Mouse (Mus musculus) heart, postnatal 14 days (tissue): ENCODE data around the gene Ibsp. TPM values are rescaled to one million over a fixed set of nuclear protein-coding genes. Genes with fewer than 3 reads are reported as not detected.
A peak's percentile ranks its signal among the peaks of the same experiment; 100 is the strongest.

ENCODE experiments used
- DNase-seq, 2 experiments: peaks; one replicate each; pipeline ENCODE4 v3.0.0; 2021 to 2022
- intact Hi-C: fragments of 180-260 bp; cut with DNase I; formaldehyde crosslinking; loops from one replicate; pipeline ENCODE4 v1.15.1; 2025
- long read RNA-seq, 2 experiments: library from polyadenylated mRNA; stranded (forward); transcript quantifications; one replicate each; pipeline ENCODE4 v2.0.0; 2021
- total RNA-seq, 2 experiments: library from RNA; stranded (reverse); gene quantifications; 2 replicates each; pipeline ENCODE4 v1.2.3; 2021

Gene Ibsp
- total RNA-seq, result not detected
- long read RNA-seq, experiment 1, result 0 reads
- long read RNA-seq, experiment 2, result 0 reads

DNA sequence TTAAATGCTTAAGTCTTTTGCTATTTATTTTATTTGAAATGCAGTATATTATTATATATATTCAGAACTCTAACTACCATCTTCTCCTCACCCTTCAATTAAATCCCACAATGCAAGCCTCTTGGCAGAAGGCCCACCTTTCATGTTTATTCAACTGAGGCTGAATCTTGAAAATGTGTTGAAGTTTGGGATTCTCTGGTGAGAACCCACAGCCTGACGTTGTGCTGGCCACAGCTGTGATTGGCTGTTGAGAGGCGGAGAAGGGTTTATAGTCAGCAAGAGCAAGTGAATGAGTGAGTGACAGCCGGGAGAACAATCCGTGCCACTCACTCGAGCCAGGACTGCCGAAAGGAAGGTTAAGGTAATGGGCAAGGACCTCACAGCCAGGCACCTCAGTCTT is at the start of gene Ibsp:
Ibsp (plus strand) TSS at position 178 of the 400 bp plus-strand sequence.
- intact Hi-C loops, result no loop called here

DNA sequence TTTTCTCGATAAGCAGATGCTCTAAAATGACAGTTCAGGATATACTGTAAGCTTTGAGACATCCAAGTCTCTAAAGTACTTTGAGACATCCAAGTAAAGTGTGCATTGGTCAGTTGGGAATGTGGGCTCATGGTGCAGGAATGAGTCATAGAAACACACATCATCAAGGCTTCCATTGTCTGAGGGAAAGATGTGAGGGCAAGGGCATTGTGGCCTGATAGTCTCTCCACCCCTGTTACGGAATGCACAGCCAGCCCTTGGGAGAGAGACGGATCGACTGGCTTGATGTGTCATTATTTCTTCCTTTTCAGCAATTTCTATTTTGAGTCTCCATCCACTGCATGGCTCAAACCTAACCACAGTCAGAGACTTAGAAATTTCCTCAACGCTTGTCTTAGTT is 47.2 kb upstream of the Ibsp start:
- DNase-seq, result no peak
- intact Hi-C loops, result no loop called here

More for the DNA sequence above, at the start of gene Ibsp:
- DNase-seq, result no peak

DNA sequence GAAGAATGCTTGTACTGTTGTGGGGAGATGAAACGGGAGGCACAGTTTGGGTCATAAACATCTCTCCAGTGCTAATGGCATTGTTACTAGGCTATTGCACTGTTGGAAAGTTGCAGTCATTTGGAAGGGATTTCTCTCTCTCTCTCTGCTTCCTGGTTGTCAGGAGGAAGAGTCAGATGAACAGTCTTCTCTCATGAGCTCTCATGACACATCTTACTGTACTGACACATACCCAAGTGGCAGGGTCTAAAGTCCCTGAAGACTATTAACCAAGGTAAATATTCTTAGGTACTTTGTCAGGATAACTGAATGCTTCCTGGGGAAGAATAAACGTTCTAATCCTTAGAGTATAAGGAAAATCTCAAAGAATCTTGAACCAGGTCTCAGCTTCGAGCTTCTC is 42.4 kb upstream of the Ibsp start:
- no peak for DNase-seq
- intact Hi-C loops, result no loop called here

DNA sequence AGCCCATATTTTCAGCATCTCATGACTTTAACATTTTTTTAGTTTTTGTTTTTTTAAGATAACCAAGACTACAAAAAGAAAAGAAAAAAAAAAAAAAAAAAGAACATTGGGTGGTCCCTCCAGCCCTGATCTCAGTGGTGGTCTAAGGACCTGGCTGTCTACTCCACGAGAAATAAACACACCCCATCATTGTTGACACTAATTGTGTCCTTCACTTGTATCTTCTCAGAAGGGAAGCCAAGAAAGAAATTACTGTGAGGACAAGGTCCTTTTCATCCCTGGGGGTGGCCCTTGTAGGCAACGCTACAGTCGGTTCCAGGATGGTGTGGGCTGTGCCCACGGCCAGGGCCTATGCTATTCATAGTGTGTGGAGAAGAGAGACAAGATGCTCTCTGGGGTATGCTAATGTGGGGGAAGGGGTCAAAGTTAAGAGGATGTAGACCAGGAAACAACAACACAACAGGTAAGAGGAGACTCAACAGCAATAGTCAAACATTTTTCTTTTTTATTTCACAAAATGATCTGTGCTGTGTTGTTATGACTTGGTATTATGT is 37.0 kb upstream of the Ibsp start:
- no peak for DNase-seq
- intact Hi-C loops, result no loop called here

DNA sequence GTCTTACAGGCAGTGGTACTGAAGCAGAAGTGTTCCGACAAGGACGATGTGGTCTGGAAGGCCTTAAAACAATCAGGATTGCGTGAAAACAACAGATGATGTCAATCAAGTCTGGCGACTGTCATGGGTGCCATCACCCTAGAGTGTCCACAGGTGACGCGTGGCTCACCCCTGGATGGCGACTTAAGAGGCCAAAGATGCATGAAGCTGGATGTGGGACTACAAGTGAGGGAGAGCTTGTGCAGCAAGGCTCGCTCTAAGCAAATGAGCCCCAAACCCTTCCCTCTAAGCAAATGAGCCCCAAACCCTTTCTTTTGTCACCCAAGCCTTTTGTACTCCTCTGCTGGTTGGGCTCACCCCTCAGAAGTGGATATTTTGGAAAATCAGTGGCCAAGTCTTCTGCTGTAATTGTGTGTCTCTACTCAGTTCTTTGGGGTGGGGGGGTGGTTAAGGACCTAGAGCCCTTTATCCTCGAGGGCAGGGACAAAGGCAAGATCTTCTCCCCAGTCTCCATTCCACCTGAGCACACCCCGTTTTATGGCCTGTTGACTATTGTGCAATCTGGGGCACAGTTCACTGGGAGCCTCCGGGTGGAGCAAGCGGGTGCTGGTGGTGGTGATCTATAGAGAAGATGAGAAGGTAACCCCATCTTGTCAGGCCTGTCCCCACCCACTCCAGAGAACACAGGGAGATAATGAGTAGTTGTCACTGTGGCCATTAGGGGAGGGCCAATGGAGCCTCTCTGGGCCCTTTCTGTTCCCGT is 35.8 kb upstream of the Ibsp start:
- DNase-seq, result no peak
- intact Hi-C loops, result no loop called here

DNA sequence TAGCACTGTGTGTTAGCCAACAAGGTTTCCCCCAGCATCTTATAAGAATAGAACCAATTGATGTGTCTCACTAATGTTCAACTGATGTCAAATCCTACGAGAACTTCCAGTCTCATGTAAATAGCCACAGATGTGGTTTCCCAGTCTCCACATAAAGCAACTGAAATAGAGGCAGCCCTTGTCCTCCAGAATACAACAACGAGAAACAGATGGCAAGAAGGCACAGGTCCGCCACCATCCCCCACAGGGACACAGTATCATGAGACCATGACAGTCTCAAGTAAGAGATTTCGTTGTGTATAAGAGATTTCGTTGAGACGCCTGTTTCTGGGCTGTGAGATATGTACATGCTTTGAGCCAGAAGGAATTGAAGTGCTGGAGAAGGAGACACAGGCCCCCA is 4.8 kb upstream of the Ibsp start:
- intact Hi-C loops, result no loop called here

DNA sequence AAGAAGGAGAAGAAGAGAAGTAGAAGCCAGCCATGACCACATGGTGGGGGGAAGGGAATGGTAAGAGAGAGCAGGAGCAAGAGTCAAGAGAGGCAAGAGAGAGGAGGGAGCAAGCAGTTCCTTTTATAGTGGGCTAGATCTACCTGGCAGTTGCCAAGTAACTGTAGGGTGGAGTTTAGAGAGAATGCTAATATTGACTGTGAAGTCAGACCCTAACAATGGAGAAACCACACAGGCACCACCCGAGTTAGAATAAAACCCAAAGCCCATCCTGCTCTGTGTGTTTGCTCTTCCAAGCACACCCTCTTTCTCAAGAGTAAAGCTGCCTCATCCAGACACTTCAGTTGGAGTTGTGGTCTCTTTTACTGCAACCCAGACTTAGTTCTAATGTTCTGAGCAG is 15.1 kb downstream of the Ibsp start:
- intact Hi-C loops, result no loop called here
- no peak for DNase-seq

More for the DNA sequence above, 4.8 kb upstream of the Ibsp start:
- no peak for DNase-seq

DNA sequence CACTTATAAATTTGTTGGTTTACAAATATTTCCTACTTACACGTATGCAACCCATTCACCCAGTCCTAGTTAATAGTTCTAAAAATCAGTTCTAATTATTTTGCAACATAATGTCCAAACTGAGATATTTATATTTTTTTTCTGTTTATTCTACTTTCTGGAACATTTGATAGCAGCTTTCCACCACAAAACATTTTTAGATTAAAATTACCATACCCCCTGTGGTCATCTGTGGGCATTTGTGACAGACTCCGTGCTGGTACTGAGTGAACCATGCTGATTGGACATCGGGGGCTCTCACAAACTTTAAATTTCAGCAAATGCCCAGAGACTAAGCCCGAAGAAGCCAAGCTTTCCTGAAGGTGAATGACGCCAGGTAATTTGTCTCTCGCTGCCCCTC is 26.1 kb downstream of the Ibsp start, which contains the start of gene Mepe:
Mepe (plus strand) TSS at position 301 of the 400 bp plus-strand sequence.
- intact Hi-C loops, result no loop called here
- no peak for DNase-seq

DNA sequence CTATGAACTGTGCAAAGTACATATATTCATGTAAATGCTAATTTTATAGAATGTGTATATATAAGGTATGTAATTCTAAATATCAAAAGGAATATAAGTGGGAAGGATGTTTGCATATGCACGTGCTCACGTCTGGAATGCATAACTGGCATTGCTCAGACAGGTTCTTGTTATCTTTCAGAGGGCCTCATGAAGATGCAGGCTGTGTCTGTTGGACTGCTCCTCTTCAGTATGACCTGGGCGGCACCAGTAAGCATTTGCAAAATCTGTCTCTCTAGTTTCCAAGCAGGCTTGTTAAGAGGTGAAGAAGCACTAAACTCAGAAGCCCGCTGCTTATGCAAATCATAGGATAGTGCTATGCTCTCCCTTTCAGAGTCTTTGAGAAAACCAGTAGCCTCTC is 27.9 kb downstream of the Ibsp start:
- no peak for DNase-seq
- intact Hi-C loops, result no loop called here

DNA sequence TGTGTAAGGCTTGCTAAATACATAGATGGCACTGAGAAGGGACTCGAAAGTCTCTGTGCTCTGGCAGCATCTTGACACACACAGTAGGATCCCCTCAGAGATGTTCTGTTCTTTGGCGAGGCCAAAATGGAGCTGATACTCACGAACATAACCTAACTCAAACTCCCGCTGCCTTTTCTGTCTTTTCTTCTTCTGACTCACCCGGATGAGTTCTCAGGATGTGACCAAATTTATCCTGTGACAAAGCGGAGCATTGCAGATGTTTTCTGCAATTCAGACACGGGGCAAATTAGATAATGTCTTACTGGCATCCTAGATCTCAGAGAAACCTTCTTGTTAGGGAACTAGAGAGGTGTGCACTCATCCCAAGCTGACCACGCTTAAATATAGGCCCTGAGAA is 28.4 kb downstream of the Ibsp start:
- intact Hi-C loops, result no loop called here

DNA sequence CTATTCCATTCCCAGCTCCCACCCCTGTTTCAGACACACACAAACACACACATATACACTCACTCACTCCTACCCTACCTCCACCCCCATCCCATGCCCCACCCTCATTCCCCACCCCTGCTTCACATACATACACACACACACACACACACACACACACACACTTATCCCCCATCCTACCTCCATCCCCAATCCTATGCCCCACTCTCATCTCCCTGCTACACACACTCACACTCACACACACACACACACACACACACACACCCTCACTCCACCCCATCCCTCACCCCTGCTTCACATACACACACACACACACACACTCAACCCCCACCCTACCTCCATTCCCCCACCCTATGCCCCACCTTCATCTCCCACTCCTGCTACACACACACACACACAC is 28.9 kb downstream of the Ibsp start:
- intact Hi-C loops, result no loop called here

More for the DNA sequence above, 28.4 kb downstream of the Ibsp start:
- no peak for DNase-seq

DNA sequence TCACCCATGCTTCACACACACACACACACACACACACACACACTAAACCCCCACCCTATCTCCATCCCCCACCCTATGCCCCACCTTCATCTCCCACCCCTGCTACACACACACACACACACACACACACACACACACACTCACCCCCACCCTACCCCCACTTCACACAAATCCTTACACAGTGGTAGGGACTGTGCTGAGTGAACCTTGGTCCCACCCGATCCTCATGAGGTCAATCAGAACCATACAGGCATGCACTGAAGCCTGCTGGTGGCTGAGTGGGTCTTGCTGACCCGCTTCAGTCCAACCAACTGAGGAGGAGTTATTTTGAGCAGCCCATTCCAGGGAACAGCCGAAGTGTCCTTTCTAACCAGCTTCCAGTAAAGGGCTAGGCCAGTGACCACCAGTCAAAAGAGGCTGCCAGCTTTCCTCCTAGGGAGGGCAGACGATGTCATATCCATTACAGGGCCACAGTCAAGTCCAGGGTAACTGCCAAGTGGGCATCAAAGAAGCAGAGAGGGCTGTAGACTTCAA is 29.4 kb downstream of the Ibsp start:
- intact Hi-C loops, result no loop called here
- no peak for DNase-seq

More for the DNA sequence above, 28.9 kb downstream of the Ibsp start:
- DNase-seq, result no peak

DNA sequence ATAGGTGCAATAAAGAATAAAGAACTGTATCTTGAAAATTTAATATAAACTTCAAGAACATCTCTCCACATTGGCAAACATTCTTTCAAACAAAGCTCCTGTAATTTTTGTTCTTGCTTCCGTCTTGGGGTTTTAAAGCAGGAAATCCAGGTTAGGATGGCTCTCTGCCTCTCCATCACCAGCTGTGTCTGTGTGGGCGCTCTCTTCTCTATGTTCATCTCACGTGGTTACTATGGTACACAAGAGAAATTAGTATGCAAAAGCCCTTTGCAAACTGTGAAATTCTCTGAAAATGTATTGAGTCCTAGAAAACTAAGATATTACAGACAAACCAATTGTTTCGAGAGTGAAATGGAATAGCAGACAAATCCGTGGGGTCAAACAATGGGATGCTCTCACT is 30.4 kb downstream of the Ibsp start:
- intact Hi-C loops, result no loop called here
- DNase-seq, result no peak

DNA sequence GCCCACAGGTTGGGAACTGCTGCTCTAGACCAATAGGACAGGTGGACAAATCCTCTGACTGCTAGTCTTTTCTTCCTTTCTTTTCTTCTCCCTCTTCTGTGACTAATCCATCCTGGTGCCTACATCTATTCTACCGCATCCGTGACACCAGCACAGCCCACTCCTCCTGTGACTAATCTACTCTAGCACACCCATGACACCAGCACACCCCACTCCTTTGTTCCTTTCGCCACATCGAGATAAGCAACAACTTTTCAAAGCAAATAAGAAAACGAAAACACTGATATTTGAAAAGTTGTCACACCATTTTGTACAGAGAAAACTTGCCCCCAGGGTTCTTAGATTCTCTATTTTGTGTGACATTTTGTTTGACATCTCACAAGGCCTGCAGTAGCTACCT is 31.1 kb downstream of the Ibsp start:
- no peak for DNase-seq
- intact Hi-C loops, result loop anchor here (5.0 kb wide), 1 partner anchor 258 kb away; no protein-coding TSS in a partner anchor

DNA sequence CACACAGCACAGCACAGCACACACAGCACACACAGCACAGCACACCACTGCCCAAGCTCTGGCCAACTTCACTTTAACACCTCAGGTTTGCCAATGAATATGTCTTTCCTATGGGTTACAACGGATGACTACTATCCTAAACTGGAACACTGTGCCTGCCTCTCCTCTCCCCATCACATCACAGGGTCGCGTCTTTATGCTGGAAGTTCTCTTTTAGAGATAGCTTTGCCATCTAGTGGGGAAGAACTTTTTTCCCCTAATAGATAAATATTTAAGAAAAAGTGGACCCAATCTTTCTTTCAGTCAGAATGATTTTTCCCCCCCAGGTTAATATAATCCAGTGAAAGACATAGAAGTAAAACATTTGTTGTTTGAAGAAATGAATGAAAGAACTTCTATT is 33.3 kb downstream of the Ibsp start:
- intact Hi-C loops, result loop anchor here (2.0 to 5.0 kb wide), 2 partner anchors 201 to 260 kb away; no protein-coding TSS in a partner anchor
- DNase-seq, result no peak

DNA sequence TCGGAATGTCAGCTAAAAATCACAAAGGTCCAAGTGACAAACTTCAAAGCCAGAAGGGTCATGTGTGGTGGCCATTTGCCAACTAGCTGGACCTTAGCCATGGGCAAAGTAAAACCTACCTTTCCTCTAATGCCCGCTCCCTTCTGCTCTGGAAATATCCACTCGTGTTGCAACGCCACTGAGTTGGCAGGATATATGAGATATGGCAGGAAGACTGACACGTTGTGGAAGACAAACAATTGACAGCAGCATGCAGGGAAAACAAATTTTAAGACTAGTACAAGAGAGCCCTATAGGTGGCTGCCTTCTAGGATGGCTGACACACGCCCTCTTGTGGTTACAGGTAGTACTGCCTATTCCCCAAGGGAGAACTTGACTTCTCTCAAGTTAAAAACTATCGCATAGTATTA is 34.3 kb downstream of the Ibsp start:
- intact Hi-C loops, result loop anchor here (1.0 to 5.0 kb wide), 3 partner anchors 114 to 261 kb away; no protein-coding TSS in a partner anchor
- peak; percentile 60 to 77 for DNase-seq

DNA sequence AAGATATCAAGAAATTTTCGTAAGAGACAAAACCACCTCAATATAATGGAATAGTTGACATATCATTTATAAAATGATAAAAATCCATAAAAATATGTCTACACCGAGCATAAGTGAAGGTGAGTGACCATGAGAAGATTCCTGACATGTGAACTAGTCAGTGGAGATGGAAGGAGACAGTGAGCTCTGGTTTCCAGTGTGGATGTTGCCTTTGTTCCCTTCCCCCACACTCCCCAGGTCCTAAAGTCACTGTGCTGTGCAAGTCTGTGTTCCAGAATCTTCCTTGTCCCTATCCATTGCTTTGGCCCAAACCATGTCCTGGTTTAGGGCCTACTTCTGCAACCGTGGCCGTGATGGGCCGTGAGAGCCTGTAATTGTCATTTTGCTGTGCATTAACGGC is 34.7 kb downstream of the Ibsp start:
- intact Hi-C loops, result loop anchor here (1.0 to 5.0 kb wide), 3 partner anchors 114 to 261 kb away; no protein-coding TSS in a partner anchor
- no peak for DNase-seq

DNA sequence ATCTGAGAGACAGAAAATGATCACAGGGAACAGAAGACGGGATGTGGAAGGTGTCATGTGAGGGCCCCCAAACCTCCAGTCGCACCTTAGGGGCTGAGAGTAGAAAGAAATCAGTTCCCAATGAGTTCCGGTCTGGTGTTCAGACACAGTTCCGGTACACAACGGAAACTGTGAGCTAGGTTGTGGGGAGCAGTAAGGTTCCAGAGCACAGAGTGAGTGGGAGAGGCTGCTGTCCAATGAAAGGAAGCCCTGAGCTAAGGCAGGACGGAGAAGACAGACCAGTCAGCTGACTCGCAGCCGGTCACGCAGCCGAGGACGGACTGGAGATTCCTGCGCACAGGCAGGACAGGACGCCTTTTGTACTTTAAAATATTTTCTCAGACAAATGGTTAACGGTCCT is 35.5 kb downstream of the Ibsp start:
- intact Hi-C loops, result loop anchor here (5.0 kb wide), 1 partner anchor 262 kb away; no protein-coding TSS in a partner anchor
- DNase-seq, result no peak

DNA sequence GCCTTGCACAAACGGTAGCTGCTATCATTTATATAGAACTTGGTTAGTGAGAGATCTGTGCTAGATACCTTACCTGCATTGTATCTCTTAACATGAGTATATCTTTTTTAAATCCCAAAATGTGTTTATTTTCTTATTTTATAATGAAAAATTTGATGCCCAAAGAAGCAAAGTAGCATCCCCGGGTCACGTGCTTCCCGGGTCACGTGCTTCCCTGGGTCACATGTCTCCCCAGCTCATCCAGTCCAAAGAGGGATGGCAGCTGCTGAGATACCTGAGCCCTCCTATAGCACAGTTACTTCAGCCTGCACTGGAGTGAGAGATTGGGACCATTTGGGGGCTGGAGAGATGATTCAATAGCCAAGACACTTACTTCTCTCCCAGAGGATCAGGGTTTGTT is 37.0 kb downstream of the Ibsp start:
- DNase-seq, result no peak
- intact Hi-C loops, result no loop called here

DNA sequence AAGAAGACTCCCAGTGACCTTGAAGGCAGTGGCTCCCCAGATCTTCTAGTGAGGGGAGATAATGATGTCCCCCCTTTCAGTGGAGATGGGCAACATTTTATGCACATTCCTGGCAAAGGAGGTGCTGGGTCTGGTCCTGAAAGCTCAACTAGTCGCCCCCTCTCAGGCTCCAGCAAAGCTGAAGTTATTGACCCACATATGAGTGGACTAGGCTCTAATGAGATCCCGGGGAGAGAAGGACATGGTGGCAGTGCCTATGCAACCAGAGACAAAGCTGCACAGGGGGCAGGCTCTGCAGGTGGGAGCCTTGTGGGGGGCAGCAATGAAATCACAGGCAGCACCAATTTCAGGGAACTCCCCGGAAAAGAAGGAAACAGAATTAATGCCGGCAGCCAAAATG is 38.5 kb downstream of the Ibsp start:
- intact Hi-C loops, result no loop called here
- DNase-seq, result no peak

DNA sequence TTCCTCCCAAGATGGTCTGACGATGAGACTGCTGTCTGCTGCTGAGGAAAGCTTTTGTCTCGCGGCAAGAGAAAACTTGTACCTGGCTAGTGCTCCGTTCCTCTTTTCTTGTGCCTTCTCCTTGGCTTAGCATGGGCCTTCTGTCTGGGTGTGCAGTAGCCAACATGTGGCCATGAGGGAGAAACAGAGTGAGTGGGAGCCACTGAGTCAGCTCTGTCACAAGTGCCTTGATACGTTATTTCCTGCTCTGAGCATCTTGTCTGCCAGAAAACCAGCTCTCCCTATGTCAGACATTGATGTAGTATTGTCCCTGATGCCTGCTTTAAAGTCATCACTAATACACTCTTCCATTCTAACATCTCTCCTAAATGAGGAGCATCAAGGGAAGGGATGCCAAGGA is 40.0 kb downstream of the Ibsp start:
- intact Hi-C loops, result no loop called here
- DNase-seq, result no peak
